Mouse (Mus musculus): Measurements from ENCODE around the gene Itpk1. TPM values are rescaled to one million over a fixed set of nuclear protein-coding genes. Genes with fewer than 3 reads are reported as not detected.
"Not testable (repeated sequence)": the region's sequence is repeated elsewhere in the genome, so short reads cannot be mapped to it uniquely, and the experiment has no call there.

Gene Itpk1
- polyA plus RNA-seq, 1 experiment from 2014 or later, result 10.9 TPM

DNA sequence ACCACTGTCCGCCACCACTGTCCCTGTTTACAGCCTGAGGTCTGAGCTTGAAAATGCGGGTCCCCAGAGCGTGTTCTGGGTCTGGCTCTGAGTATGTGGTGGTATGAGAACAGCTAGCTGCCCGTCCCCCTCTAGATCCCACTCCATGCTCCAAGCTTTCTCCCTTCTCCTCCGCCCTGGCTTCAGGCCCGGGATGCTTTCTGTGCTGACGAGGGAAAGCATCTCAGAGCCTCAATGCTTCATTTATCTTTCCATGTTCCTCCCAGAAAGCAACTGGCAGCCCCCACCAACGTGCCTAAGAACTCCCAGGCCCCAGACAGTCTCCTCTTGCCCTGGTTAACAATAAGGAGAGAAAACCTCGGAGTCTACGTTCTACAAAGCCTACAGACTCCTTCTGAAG is 67.5 kb downstream of the Itpk1 start:
- no peak for DNase-seq (ENCODE audit: low spot score)
- no peaks in the 10 kb centered on the region for H3K9me3 ChIP-seq (ENCODE audit: low read length)
- H3K36me3 ChIP-seq (ENCODE audit: insufficient read depth, low read length), result no peaks in the 10 kb centered on the region
- H3K27me3 ChIP-seq (replicated peaks; ENCODE audit: insufficient read depth, low read length), result no peaks in the 10 kb centered on the region
- TF ChIP-seq EP300 (IDR thresholded peaks at IDR 0.05), result no peak
- no peak for TF ChIP-seq CTCF (IDR thresholded peaks at IDR 0.05)
- no peak overlapping the region for H3K4me3 ChIP-seq (ENCODE audit: low read depth, low read length)
- no peak overlapping the region for H3K4me2 ChIP-seq (replicated peaks; ENCODE audit: low read depth, low read length)
- ATAC-seq, result no peak
- H3K9ac ChIP-seq (replicated peaks; ENCODE audit: low read depth), result no peak overlapping the region
- WGBS, result 80% methylated on average over 10 of the region's 10 CpGs
- H3K4me1 ChIP-seq (ENCODE audit: insufficient read depth, low read depth, low read length), result 0 out of 2 replicates have a peak, but pooled peaks cover 3% of the 10 kb centered on the region
- no peak overlapping the region for H3K27ac ChIP-seq (ENCODE audit: low read length)

DNA sequence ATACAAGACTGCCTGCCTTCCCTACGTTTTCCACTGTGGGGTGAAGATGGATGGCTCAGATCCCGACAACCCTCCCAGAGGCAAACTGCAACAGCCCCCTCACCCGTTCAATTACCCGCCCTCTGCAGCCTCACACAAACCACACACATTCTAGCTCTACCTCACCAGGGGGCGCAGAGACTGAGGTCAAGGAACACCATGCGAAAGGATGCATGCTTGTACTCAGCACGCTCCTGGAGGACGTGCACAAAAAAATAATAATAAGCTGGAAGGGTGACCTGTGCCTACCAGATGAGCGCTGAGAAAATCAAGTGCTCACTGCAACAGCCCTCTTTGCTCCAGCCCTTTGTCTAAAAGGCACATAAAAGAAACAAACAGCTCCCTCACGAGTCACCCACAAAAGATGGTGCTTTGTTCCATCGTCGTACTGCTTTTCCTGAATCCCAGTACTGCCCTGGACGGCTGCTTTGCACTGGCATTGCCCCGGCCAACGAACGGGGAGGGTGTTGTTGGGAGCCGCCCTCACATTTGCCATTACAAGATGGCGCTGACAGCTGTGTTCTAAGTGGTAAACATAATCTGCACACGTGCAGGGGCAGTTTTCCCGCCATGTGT is 70.2 kb downstream of the Itpk1 start:
- Histone ChIP-seq H3K27ac (ENCODE audit: low read length) (no peak overlapping the region), H3K36me3 (ENCODE audit: insufficient read depth, low read length) (no peaks in the 10 kb centered on the region), H3K9ac (replicated peaks; ENCODE audit: low read depth) (no peak overlapping the region), H3K4me2 (replicated peaks; ENCODE audit: low read depth, low read length) (no peak overlapping the region), H3K27me3 (replicated peaks; ENCODE audit: insufficient read depth, low read length) (no peaks in the 10 kb centered on the region), H3K4me3 (ENCODE audit: low read depth, low read length) (no peak overlapping the region), H3K9me3 (ENCODE audit: low read length) (no peaks in the 10 kb centered on the region), H3K4me1 (ENCODE audit: insufficient read depth, low read depth, low read length) (0 out of 2 replicates have a peak, but pooled peaks cover 3% of the 10 kb centered on the region)
- 75% methylated on average over 18 of the region's 20 CpGs for WGBS
- no peak for DNase-seq (ENCODE audit: low spot score)
- ATAC-seq, result no peak
- TF ChIP-seq EP300 (IDR thresholded peaks at IDR 0.05) (no peak), CTCF (IDR thresholded peaks at IDR 0.05) (0 out of 2 replicates have a peak, but pooled peaks have one; percentile 20)

DNA sequence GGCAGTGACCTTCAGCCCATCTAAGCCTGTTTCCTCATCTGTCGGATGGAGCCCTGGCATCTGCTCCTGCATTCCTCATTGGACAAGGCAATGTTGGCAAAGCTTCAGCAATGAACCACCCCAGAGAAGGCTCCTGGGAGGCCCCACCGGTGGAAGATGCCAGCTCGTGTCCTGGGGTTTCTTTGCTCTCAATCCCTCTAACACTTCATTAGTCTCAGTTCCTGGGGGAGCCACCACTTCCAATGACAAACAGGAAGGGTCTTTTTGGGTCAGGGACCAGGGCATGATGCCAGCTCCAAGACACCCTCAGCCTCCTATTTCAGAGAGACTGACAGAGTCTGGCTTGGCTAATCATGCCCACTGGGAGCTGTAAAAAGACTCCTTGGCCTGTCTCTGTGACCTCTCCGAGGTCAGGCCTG is 71.6 kb downstream of the Itpk1 start:
- WGBS, result 44% methylated on average over 4 of the region's 4 CpGs
- H3K9ac ChIP-seq (replicated peaks; ENCODE audit: low read depth), result no peak overlapping the region
- 0 out of 2 replicates have a peak, but pooled peaks have one; percentile 23 for ATAC-seq
- H3K9me3 ChIP-seq (ENCODE audit: low read length), result no peaks in the 10 kb centered on the region
- 0 out of 2 replicates have a peak, but pooled peaks cover 3% of the 10 kb centered on the region for H3K4me1 ChIP-seq (ENCODE audit: insufficient read depth, low read depth, low read length)
- no peak overlapping the region for H3K4me3 ChIP-seq (ENCODE audit: low read depth, low read length)
- no peak overlapping the region for H3K4me2 ChIP-seq (replicated peaks; ENCODE audit: low read depth, low read length)
- H3K27me3 ChIP-seq (replicated peaks; ENCODE audit: insufficient read depth, low read length), result no peaks in the 10 kb centered on the region
- DNase-seq (ENCODE audit: low spot score), result no peak
- no peak overlapping the region for H3K27ac ChIP-seq (ENCODE audit: low read length)
- TF ChIP-seq CTCF (IDR thresholded peaks at IDR 0.05) (no peak), EP300 (IDR thresholded peaks at IDR 0.05) (no peak)
- no peaks in the 10 kb centered on the region for H3K36me3 ChIP-seq (ENCODE audit: insufficient read depth, low read length)

DNA sequence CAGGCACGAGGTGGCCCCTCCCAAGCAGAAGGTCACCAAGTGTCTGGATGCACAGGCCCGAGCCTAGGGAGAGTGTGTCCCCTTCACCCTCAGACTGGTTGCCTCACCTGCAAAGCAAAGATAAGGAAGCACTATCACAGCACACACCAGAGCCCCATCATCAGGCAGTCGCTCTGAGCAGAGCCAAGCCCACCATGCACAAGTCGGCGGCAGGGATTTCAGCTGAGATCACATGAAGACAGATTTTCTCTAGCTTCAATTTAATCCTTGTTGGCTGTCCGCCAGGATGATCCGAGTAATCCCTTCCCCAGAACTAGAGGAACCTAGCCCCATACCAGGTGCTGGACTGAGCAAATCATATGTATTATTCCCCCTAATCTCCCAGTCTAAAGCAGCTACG is 73.0 kb downstream of the Itpk1 start:
- Histone ChIP-seq H3K4me2 (replicated peaks; ENCODE audit: low read depth, low read length) (no peak overlapping the region), H3K27me3 (replicated peaks; ENCODE audit: insufficient read depth, low read length) (no peaks in the 10 kb centered on the region), H3K9me3 (ENCODE audit: low read length) (no peaks in the 10 kb centered on the region), H3K36me3 (ENCODE audit: insufficient read depth, low read length) (no peaks in the 10 kb centered on the region), H3K4me3 (ENCODE audit: low read depth, low read length) (no peak overlapping the region), H3K4me1 (ENCODE audit: insufficient read depth, low read depth, low read length) (0 out of 2 replicates have a peak, but pooled peaks cover 3% of the 10 kb centered on the region), H3K27ac (ENCODE audit: low read length) (no peak overlapping the region), H3K9ac (replicated peaks; ENCODE audit: low read depth) (no peak overlapping the region)
- WGBS, result 64% methylated on average over 8 of the region's 8 CpGs
- DNase-seq (ENCODE audit: low spot score), result no peak
- no peak for TF ChIP-seq EP300 (IDR thresholded peaks at IDR 0.05)
- TF ChIP-seq CTCF (IDR thresholded peaks at IDR 0.05), result no peak
- ATAC-seq, result no peak

DNA sequence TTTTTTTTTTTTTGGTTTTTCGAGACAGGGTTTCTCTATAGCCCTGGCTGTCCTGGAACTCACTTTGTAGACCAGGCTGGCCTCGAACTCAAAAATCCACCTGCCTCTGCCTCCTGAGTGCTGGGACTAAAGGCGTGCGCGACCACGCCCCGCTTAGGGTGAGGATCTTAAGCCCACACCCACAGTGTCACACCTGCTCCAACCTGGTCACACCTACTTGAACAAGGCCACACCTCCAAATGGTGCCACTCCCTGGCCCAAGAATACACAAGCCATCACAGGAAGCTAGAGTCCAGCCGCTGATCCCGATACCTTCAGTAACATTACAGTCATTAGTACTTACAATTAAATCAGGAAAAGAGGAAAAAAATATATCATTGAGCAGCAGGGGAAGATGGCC is 74.3 kb downstream of the Itpk1 start:
- not testable (repeated sequence) for H3K4me3 ChIP-seq (ENCODE audit: low read depth, low read length); H3K36me3 ChIP-seq (ENCODE audit: insufficient read depth, low read length); H3K27me3 ChIP-seq (replicated peaks; ENCODE audit: insufficient read depth, low read length); H3K27ac ChIP-seq (ENCODE audit: low read length); ATAC-seq; H3K4me2 ChIP-seq (replicated peaks; ENCODE audit: low read depth, low read length); DNase-seq (ENCODE audit: low spot score); H3K4me1 ChIP-seq (ENCODE audit: insufficient read depth, low read depth, low read length); H3K9me3 ChIP-seq (ENCODE audit: low read length); H3K9ac ChIP-seq (replicated peaks; ENCODE audit: low read depth)
- 89% methylated on average over 9 of the region's 9 CpGs for WGBS

DNA sequence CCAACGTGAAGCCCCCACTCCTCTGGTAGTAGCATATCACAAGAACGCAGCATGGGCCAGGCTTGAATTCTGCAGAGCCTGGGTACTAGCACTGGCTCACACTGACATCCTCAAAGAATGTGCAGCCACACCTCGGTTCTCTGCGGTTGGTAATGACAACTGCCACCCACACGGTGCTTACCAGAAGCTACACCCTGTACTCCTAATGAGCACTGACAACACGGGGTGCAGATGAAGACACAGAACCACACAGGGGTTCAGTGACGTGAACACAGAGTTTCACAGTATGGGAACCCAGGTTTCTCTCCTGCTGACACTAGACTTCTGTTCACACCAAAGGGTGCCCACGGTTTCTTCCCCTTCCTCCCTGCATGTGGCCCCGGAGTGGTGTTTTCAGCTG is 76.5 kb downstream of the Itpk1 start:
- Histone ChIP-seq H3K27me3 (replicated peaks; ENCODE audit: insufficient read depth, low read length) (no peaks in the 10 kb centered on the region), H3K9me3 (ENCODE audit: low read length) (no peaks in the 10 kb centered on the region), H3K4me2 (replicated peaks; ENCODE audit: low read depth, low read length) (no peak overlapping the region), H3K36me3 (ENCODE audit: insufficient read depth, low read length) (no peaks in the 10 kb centered on the region), H3K4me3 (ENCODE audit: low read depth, low read length) (no peak overlapping the region), H3K27ac (ENCODE audit: low read length) (no peak overlapping the region), H3K9ac (replicated peaks; ENCODE audit: low read depth) (no peak overlapping the region), H3K4me1 (ENCODE audit: insufficient read depth, low read depth, low read length) (0 out of 2 replicates have a peak, but pooled peaks cover 8% of the 10 kb centered on the region)
- WGBS, result 61% methylated on average over 9 of the region's 9 CpGs
- ATAC-seq (no peak), DNase-seq (ENCODE audit: low spot score) (no peak)
- TF ChIP-seq EP300 (IDR thresholded peaks at IDR 0.05) (no peak), CTCF (IDR thresholded peaks at IDR 0.05) (no peak)
